Mouse (Mus musculus): ENCODE data around the gene Cap1. TPM values are rescaled to one million over a fixed set of nuclear protein-coding genes. Genes with fewer than 3 reads are reported as not detected.

Gene Cap1
- polyA plus RNA-seq, 1 experiment from 2014 or later = 76.0 TPM

DNA sequence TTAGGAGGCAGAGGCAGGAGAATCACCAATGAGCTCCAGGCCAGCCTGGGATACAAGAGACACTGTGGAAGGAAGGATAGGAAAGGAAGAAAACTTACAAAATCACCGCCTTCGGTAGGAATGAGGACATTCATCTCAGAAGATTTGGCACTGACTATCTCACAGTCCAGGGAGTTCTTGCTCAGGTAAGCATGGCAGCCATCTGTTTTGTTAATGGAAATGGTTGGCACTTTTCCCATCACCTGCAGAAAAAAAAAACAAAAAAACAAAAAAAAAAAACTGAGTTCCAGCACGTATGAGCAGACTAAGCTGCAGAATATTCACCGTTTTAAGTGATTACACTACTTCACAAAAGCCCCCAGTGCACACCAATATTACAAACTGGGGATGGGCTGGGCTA is 24.0 kb downstream of the Cap1 start:
- H3K4me2 ChIP-seq = no peak overlapping the region
- H3K27me3 ChIP-seq = no peaks in the 10 kb centered on the region
- H3K36me3 ChIP-seq = peaks cover 89% of the 10 kb centered on the region
- WGBS = 93% methylated on average over 4 of the region's 4 CpGs
- H3K27ac ChIP-seq = no peak overlapping the region
- no peaks in the 10 kb centered on the region for H3K9me3 ChIP-seq
- H3K4me3 ChIP-seq = no peak overlapping the region
- ATAC-seq (ENCODE audit: low FRiP score) = no peak
- no peaks in the 10 kb centered on the region for H3K4me1 ChIP-seq (replicated peaks)
- H3K9ac ChIP-seq = no peak overlapping the region

DNA sequence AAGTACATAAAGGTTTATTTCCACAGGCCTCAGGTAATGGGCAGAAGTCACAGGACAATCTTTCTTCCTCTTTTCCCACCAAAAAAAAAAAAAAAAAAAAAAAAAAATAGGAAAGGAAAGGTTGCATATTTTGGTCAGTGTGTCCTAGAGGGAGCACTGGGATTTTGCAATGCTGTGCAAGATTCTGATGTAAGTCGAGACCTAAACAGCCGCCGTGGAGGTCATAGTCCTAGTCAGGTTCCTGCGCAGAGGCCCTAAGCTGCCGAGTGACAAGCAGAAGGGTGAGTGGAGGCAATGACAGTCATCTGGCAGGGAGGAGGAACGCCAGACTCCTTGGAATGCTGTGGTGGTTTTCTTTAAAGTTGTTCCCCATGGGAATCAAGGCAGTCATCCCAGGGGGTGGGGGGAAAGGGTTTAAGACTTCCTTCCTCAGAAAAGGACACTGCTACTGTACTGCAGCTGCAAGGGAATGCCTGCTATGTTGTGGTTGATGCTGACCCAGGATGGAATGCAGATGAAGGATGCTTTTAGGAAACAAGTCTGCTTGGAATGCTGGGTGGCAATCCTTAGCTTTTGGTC is 26.7 kb downstream of the Cap1 start:
- no peak overlapping the region for H3K4me3 ChIP-seq
- WGBS = 77% methylated on average over 6 of the region's 6 CpGs
- no peaks in the 10 kb centered on the region for H3K4me1 ChIP-seq (replicated peaks)
- peaks cover 89% of the 10 kb centered on the region for H3K36me3 ChIP-seq
- H3K27me3 ChIP-seq = no peaks in the 10 kb centered on the region
- no peak for ATAC-seq (ENCODE audit: low FRiP score)
- no peak overlapping the region for H3K4me2 ChIP-seq
- no peak overlapping the region for H3K27ac ChIP-seq
- H3K9ac ChIP-seq = no peak overlapping the region
- no peaks in the 10 kb centered on the region for H3K9me3 ChIP-seq

DNA sequence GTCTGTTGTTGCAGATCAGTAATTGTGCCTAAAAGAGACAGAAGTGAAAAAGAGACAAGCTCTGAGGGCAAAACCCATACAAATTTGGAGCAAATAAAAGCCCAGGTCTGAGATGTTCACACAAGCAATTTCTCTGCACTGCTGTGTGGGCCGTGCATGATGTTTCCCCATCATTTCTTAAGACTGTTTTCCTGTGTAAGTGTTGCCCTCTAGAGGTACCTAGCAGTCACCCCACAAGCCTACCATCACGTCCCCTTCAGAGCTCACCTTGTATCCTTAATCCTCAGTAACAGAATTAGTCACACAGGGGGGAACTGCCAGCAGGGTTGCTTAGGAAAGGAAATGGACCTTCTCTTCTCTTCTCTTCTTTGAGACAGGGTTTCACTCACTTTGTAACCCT is 27.9 kb downstream of the Cap1 start:
- WGBS = 48% methylated on average over 2 of the region's 2 CpGs
- H3K36me3 ChIP-seq = peaks cover 89% of the 10 kb centered on the region
- H3K9me3 ChIP-seq = no peaks in the 10 kb centered on the region
- H3K4me2 ChIP-seq = no peak overlapping the region
- H3K27ac ChIP-seq = no peak overlapping the region
- no peak overlapping the region for H3K9ac ChIP-seq
- ATAC-seq (ENCODE audit: low FRiP score) = no peak
- H3K4me3 ChIP-seq = no peak overlapping the region
- no peaks in the 10 kb centered on the region for H3K4me1 ChIP-seq (replicated peaks)
- no peaks in the 10 kb centered on the region for H3K27me3 ChIP-seq

DNA sequence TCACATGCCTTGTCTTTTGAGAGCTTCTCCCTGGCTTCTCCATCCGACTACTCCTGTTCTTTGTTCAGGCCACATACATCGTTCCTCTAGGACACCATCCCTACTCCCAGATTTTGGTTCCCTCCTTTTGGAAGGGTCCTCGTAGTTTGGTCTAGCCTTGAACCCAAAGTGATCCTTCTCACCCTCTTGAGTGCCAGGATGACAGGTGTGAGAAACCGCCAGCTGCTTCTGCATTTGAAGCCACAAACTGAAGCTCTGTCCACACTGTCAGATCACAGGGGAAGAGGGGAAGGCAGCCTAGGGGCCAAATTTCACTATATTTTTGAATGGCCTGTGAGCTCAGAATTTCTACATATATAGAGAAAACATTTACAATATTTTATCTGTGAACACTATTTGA is 31.1 kb downstream of the Cap1 start:
- Histone ChIP-seq H3K36me3 (peaks cover 97% of the 10 kb centered on the region), H3K27ac (no peak overlapping the region), H3K27me3 (no peaks in the 10 kb centered on the region), H3K4me2 (no peak overlapping the region), H3K9me3 (no peaks in the 10 kb centered on the region), H3K4me1 (replicated peaks) (no peaks in the 10 kb centered on the region), H3K9ac (no peak overlapping the region), H3K4me3 (no peak overlapping the region)
- no peak for ATAC-seq (ENCODE audit: low FRiP score)
- WGBS = 90% methylated on average over 4 of the region's 4 CpGs

DNA sequence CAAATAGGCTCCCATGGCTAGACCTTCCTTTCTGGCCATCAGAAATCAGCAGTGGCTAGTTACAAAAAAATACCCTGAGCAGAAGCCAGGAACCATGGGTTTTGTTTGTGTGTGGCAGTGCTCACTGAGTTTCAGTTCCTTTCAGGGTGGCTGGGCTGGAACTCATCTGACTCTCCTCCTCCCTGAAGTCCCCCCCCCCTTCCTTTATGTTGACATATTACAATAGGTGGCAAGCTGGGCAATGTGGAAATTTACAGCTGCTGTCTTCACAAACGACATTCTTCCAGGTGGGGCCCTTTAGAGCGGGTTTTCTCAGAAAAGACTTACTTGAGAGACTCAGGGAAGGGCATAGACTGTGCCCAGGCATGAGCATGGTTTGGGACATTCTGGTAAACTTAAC is 32.2 kb downstream of the Cap1 start:
- Histone ChIP-seq H3K4me1 (replicated peaks) (no peaks in the 10 kb centered on the region), H3K4me3 (no peak overlapping the region), H3K36me3 (peaks cover 99% of the 10 kb centered on the region), H3K27ac (no peak overlapping the region), H3K4me2 (no peak overlapping the region), H3K9ac (no peak overlapping the region), H3K27me3 (no peaks in the 10 kb centered on the region), H3K9me3 (no peaks in the 10 kb centered on the region)
- 55% methylated on average over 2 of the region's 2 CpGs for WGBS
- ATAC-seq (ENCODE audit: low FRiP score) = no peak

DNA sequence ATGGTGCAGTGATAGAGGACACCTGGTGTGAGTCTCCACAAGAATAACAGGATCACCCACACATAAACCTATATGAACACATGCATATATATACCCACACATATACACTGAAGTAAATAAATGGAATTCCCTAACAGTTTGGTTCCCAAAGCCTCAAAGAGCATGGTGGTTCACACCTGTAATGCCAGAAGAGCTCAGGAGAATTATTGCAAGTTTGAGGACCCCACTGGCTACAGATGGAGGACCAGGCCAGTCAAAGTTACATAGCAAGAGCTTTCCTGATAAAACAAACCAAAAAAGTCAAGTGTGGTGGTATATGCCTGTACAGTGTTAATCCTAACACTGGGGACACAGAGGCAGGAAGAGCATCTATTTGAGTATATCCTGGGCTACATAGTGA is 34.3 kb downstream of the Cap1 start:
- Histone ChIP-seq H3K9ac (no peak overlapping the region), H3K27ac (no peak overlapping the region), H3K4me3 (no peak overlapping the region), H3K36me3 (peaks cover 99% of the 10 kb centered on the region), H3K4me2 (no peak overlapping the region), H3K9me3 (no peaks in the 10 kb centered on the region), H3K4me1 (replicated peaks) (no peaks in the 10 kb centered on the region), H3K27me3 (no peaks in the 10 kb centered on the region)
- ATAC-seq (ENCODE audit: low FRiP score) = no peak

DNA sequence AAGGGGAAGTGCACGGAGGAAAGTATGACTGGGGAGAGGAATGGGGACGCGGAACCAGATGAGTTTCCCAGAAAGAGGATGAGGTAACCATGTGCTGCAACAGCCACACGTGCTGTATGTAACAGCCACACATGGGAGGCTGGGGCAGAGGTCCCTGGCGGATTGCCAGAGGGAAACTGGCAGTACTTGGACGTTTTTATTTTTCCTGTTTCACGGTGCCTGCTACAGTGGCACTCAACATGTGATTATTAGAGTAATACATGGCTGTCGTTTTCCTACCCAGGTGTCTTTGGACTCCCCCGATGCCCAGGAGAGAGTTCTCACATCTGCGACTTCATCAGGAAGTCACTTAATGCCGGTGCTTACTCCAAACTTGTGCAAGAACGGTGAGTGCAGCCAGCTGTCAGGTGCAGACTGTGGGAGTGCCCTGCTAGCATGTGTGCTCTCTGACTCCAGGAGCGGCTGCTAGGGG is 37.7 kb downstream of the Cap1 start:
- ATAC-seq (ENCODE audit: low FRiP score) = no peak
- no peaks in the 10 kb centered on the region for H3K27me3 ChIP-seq
- no peak overlapping the region for H3K4me2 ChIP-seq
- H3K4me3 ChIP-seq = no peak overlapping the region
- H3K9me3 ChIP-seq = no peaks in the 10 kb centered on the region
- H3K27ac ChIP-seq = no peak overlapping the region
- no peaks in the 10 kb centered on the region for H3K4me1 ChIP-seq (replicated peaks)
- H3K36me3 ChIP-seq = peaks cover 92% of the 10 kb centered on the region
- 82% methylated on average over 13 of the region's 13 CpGs for WGBS
- H3K9ac ChIP-seq = no peak overlapping the region

DNA sequence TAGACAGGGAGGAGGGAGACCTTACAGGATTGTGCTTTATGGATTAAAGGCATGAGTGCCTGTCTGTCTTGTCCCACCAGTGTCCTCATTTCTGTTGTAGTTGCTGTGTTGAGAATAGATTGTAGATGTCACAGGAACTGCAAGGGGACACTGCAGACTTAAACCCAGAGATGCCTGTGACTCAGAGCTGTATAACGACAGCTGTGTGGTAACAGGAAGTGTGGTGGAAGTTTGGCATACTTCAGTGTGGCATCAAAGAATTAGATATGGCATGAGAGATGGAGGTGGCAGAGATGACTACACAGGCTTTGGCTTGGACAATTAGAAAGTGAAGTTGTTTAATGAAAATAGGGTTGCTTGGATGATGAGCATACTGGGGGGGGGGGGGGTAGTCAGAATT is 47.4 kb downstream of the Cap1 start:
- no peak for ATAC-seq (ENCODE audit: low FRiP score)
- Histone ChIP-seq H3K4me3 (no peak overlapping the region), H3K9ac (peak overlapping the region; percentile 13; the same call in 1 of the 2 replicates), H3K27ac (no peak overlapping the region), H3K4me1 (replicated peaks) (peaks cover 35% of the 10 kb centered on the region), H3K9me3 (no peaks in the 10 kb centered on the region), H3K36me3 (peaks cover 29% of the 10 kb centered on the region), H3K27me3 (no peaks in the 10 kb centered on the region), H3K4me2 (no peak overlapping the region)
- WGBS = 76% methylated on average over 1 of the region's 1 CpGs

DNA sequence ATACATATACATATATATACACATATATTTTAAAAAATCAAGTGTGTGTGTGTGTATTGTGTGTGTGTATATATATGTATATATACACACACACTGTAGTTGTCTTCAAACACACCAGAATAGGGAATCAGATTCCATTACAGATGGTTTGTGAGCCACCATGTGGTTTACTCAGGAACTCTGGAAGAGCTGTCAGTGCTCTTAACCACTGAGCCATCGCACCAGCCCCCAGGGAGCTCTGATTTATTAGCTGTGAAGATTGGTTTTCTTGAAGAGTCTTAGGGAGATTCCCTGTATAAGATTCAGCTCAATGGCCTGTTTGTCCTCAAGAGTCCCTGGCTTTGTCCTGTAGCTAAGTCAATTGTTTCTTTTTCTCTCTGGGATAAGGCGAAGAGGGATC is 47.9 kb downstream of the Cap1 start:
- ATAC-seq (ENCODE audit: low FRiP score) = no peak

DNA sequence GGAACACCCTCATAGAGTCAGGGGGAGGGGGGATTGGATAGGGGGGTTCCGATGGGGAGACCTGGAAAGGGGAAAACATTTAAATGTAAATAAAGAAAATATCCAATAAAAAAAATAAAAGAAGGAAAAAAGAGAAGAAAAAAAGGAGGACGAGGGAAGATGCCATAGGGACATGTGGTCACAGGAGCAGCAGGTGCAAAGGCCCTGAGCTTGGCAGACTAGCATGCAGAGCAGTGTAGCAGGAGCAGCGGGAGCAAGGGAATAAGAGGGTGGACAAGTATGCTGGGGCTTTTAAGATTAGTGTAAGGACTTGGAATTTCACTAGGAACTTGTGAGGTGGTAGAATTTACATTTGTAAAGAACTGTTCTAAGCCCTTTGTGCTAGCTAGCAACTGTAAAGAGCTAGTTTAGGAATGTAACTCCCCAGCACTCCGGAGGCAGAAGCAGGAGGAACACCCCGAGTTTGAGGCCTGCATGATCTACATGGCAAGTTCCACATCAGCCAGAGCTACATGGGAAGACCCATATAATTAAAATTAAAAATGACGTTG is 48.6 kb downstream of the Cap1 start:
- no peak for ATAC-seq (ENCODE audit: low FRiP score)
- 73% methylated on average over 6 of the region's 6 CpGs for WGBS
- Histone ChIP-seq H3K27me3 (no peaks in the 10 kb centered on the region), H3K9me3 (no peaks in the 10 kb centered on the region), H3K36me3 (peaks cover 24% of the 10 kb centered on the region), H3K4me3 (peak overlapping the region; percentile 72), H3K9ac (peak overlapping the region; percentile 85), H3K27ac (no peak overlapping the region), H3K4me1 (replicated peaks) (peaks cover 36% of the 10 kb centered on the region), H3K4me2 (peak overlapping the region; percentile 83)

More for the DNA sequence above, 47.9 kb downstream of the Cap1 start:
- no peak overlapping the region for H3K4me3 ChIP-seq
- H3K4me2 ChIP-seq = no peak overlapping the region
- H3K4me1 ChIP-seq (replicated peaks) = peaks cover 35% of the 10 kb centered on the region
- H3K27me3 ChIP-seq = no peaks in the 10 kb centered on the region
- H3K27ac ChIP-seq = no peak overlapping the region
- WGBS = 71% methylated on average over 2 of the region's 2 CpGs
- peaks cover 29% of the 10 kb centered on the region for H3K36me3 ChIP-seq
- H3K9ac ChIP-seq = peak overlapping the region; percentile 13; the same call in 1 of the 2 replicates
- H3K9me3 ChIP-seq = no peaks in the 10 kb centered on the region

DNA sequence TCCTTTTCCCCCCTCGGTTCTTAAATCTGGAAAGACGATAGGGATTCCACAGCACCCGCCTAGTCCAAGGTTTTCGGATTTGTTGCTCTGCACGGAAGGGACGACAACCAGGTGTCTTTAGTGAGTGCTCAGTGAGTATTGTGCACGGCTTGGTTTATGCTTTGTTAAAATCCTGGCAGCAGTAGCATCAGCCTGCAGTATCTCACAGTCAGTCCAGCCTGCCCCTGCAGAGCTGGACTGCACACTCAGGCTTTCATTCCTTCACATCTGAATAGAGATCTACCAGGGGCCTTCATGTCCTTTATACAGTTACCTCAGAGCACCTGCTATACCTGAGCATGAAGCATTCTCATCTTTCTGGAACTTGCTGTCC is 49.5 kb downstream of the Cap1 start:
- H3K4me1 ChIP-seq (replicated peaks) = peaks cover 44% of the 10 kb centered on the region
- H3K9ac ChIP-seq = peak overlapping the region; percentile 85
- WGBS = under 1% methylated on average over 7 of the region's 7 CpGs
- H3K4me2 ChIP-seq = peak overlapping the region; percentile 83
- no peaks in the 10 kb centered on the region for H3K9me3 ChIP-seq
- peak; percentile 26; the same call in 1 of the 2 replicates for ATAC-seq (ENCODE audit: low FRiP score)
- no peaks in the 10 kb centered on the region for H3K27me3 ChIP-seq
- H3K4me3 ChIP-seq = peak overlapping the region; percentile 72
- peak overlapping the region; percentile 88 for H3K27ac ChIP-seq
- peaks cover 16% of the 10 kb centered on the region for H3K36me3 ChIP-seq

DNA sequence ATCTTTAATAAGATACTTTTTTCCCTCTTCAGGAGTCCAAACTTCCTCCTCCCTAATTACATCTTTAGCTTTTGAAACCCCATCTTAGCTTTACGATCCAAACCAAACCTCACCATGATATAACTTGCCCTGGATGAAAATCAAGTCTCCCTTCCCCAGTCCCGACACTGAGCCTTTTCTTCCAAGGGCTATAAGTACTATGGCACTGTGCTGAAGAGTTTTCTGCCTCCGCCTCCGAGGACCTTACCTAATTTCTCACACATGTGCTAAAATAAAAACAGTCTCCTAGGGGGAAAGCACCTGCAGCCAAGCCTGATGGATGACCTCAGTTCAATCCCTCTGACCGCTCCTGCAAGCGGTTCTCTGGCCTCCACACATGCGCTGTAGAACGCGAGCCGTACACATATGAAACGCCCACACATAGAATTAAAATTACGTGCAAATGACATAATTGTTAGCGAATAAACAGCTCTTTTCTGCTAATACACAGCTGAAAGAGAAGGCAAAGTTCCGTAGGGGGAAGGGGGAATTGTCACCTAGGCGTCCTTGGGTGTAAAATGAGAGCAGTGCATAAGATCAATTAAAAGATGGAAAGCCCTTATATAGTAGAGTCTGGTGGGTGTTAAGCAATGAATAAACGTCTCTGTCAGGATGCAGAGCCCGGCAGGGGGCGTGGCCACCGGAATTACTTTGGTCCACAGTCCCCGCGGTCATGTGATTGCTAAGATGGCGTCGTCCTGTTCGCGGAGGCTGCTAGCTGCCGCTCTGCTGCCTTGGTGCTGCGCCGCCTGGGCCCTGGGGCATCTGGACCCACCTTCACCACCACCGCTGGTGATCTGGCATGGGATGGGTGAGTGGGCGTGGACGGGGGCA is 50.1 kb downstream of the Cap1 start, which contains the start of gene Ppt1:
Ppt1 (plus strand) TSS at position 713 of the 873 bp plus-strand sequence.
- ATAC-seq (ENCODE audit: low FRiP score) = peak; percentile 91
- Histone ChIP-seq H3K4me1 (replicated peaks) (peaks cover 44% of the 10 kb centered on the region), H3K27me3 (no peaks in the 10 kb centered on the region), H3K9ac (peak within 1 kb of the TSS; percentile 85), H3K4me3 (peak within 1 kb of the TSS; percentile 72), H3K4me2 (peak within 1 kb of the TSS; percentile 83), H3K27ac (peak within 1 kb of the TSS; percentile 88), H3K9me3 (no peaks in the 10 kb centered on the region), H3K36me3 (peaks cover 10% of the 10 kb centered on the region)
- 5% methylated on average over 31 of the region's 31 CpGs for WGBS

All from hindbrain, embryonic 13.5 days (tissue).